Mouse (Mus musculus) MEL (cell line): ENCODE measurements around the gene Ubr1.

Source experiments
- CTCF ChIP-seq, 3 experiments: IDR thresholded peaks in 2 of 3; conservative IDR thresholded peaks in 1 of 3; 2 replicates each; pipeline ENCODE4 v1.5.1; 2011 to 2012; ENCODE audit warnings: low read length in 3 of 3, low read depth in 2 of 3, mild to moderate bottlenecking in 2 of 3, improper control_type of control experiment in 1 of 3, inconsistent platforms in 1 of 3, mixed read lengths in 1 of 3, moderate library complexity in 1 of 3; ENCODE audit not compliant: control insufficient read depth in 1 of 3, insufficient read depth in 1 of 3, poor library complexity in 1 of 3, severe bottlenecking in 1 of 3
- EP300 ChIP-seq, 2 experiments: IDR thresholded peaks; 2 replicates each; pipeline ENCODE4 v1.6.1; 2011; ENCODE audit warnings: improper control_type of control experiment in 2 of 2, low read length in 2 of 2, low read depth in 1 of 2, mild to moderate bottlenecking in 1 of 2
- JUND ChIP-seq: IDR thresholded peaks from 2 replicates; pipeline ENCODE4 v1.6.1; 2011; ENCODE audit warnings: low read depth, mild to moderate bottlenecking, improper control_type of control experiment, low read length
- NRF1 ChIP-seq: IDR thresholded peaks from 2 replicates; pipeline ENCODE4 v1.6.1; 2014; ENCODE audit warnings: low read depth, mild to moderate bottlenecking, inconsistent platforms, low read length, improper control_type of control experiment, moderate library complexity; ENCODE audit not compliant: poor library complexity, insufficient read depth, severe bottlenecking
- TCF12 ChIP-seq: IDR thresholded peaks from 2 replicates; pipeline ENCODE4 v1.6.1; 2014; ENCODE audit warnings: low read depth, mild to moderate bottlenecking, inconsistent platforms, low read length, improper control_type of control experiment, moderate library complexity

GRCm38 (mm10) chr2:120977926-120978692, 7.6 kb upstream of the Ubr1 start:
- TF ChIP-seq TCF12 (no peak), CTCF (IDR thresholded peaks at IDR 0.05 in 2 of 3, conservative IDR thresholded peaks at IDR 0.05 in 1 of 3; ENCODE audit: control insufficient read depth in 1 of 3, insufficient read depth in 1 of 3, low read depth in 2 of 3, low read length in 3 of 3, poor library complexity in 1 of 3, severe bottlenecking in 1 of 3) (no peak), EP300 (IDR thresholded peaks at IDR 0.05; ENCODE audit: low read depth in 1 of 2, low read length in 2 of 2) (no peak), JUND (peak; percentile 99; the same call in 1 of the 2 replicates), NRF1 (no peak)
